Mouse (Mus musculus) ES-E14 (cell line): ENCODE results near the gene Itprid2. TPM values are rescaled to one million over a fixed set of nuclear protein-coding genes. Genes with fewer than 3 reads are reported as not detected.

Experiments used
- DNase-seq: peaks from one replicate; pipeline ENCODE4 v3.0.0-alpha.2; 2013; ENCODE audit warnings: low read depth, low spot score
- H3K27ac ChIP-seq: 2 replicates; pipeline ENCODE4 v1.5.1; 2012; ENCODE audit warnings: low read depth, mild to moderate bottlenecking, low read length, moderate library complexity, mixed read lengths; ENCODE audit not compliant: poor library complexity, insufficient read depth, severe bottlenecking
- H3K36me3 ChIP-seq: 2 replicates; pipeline ENCODE4 v1.6.1; 2012; ENCODE audit warnings: mild to moderate bottlenecking, low read length, moderate library complexity, mixed read lengths; ENCODE audit not compliant: control insufficient read depth, poor library complexity, insufficient read depth, severe bottlenecking
- H3K4me1 ChIP-seq, 2 experiments: fragments of 150-350 bp in 1 of 2; sonication (generic) in 1 of 2; 2 replicates each; pipeline ENCODE4 v1.6.1; 2012; ENCODE audit warnings: low read length in 2 of 2, mild to moderate bottlenecking in 1 of 2, mixed read lengths in 1 of 2; ENCODE audit not compliant: control insufficient read depth in 2 of 2, insufficient read depth in 2 of 2, poor library complexity in 1 of 2
- H3K4me3 ChIP-seq, 2 experiments: fragments of 150-350 bp in 1 of 2; sonication (generic) in 1 of 2; 2 replicates each; pipeline ENCODE4 v1.5.1; 2012; ENCODE audit warnings: low read length in 2 of 2, low read depth in 1 of 2, mild to moderate bottlenecking in 1 of 2, mixed read lengths in 1 of 2; ENCODE audit not compliant: insufficient read depth in 1 of 2, poor library complexity in 1 of 2, severe bottlenecking in 1 of 2
- H3K9ac ChIP-seq: 2 replicates; pipeline ENCODE4 v1.6.1; 2012; ENCODE audit warnings: low read depth, mild to moderate bottlenecking, low read length, mixed read lengths; ENCODE audit not compliant: poor library complexity, insufficient read depth, severe bottlenecking
- H3K9me3 ChIP-seq: fragments of 150-350 bp; sonication (generic); 2 replicates; pipeline ENCODE4 v1.6.1; 2012; ENCODE audit warnings: low read depth, mild to moderate bottlenecking, low read length; ENCODE audit not compliant: control insufficient read depth, insufficient read depth
- CHD2 ChIP-seq: IDR thresholded peaks from 2 replicates; pipeline ENCODE4 v1.6.1; 2014; ENCODE audit warnings: mild to moderate bottlenecking, low read depth, low read length, inconsistent platforms
- HCFC1 ChIP-seq: IDR thresholded peaks from 2 replicates; pipeline ENCODE4 v1.6.1; 2012; ENCODE audit warnings: low read length, inconsistent platforms, borderline replicate concordance; ENCODE audit not compliant: insufficient read depth
- MAFK ChIP-seq: IDR thresholded peaks from 2 replicates; pipeline ENCODE4 v1.6.1; 2014; ENCODE audit warnings: mild to moderate bottlenecking, low read depth, low read length, inconsistent platforms; ENCODE audit not compliant: insufficient read depth
- ZC3H11A ChIP-seq: IDR thresholded peaks from 2 replicates; pipeline ENCODE4 v1.6.1; 2012; ENCODE audit warnings: low read depth, mild to moderate bottlenecking, inconsistent platforms, low read length, borderline replicate concordance
- ZNF384 ChIP-seq: IDR thresholded peaks from 2 replicates; pipeline ENCODE4 v1.6.1; 2012; ENCODE audit warnings: low read depth, low read length, inconsistent platforms
- in situ Hi-C, 2 experiments: fragments of 600-800 bp; cut with MboI; formaldehyde crosslinking; loops; one replicate each; pipeline ENCODE4 v1.15.1; 2025; ENCODE audit warnings: low sequenced_read_pairs in 2 of 2, inconsistent platforms in 1 of 2; ENCODE audit not compliant: unreplicated experiment in 2 of 2
- total RNA-seq: library from RNA; depleted of rRNA; stranded (reverse); fragments of 300-350 nt; gene quantifications from 2 replicates; pipeline ENCODE4 v1.2.3, GENCODE M21; 2012

Itprid2 gene
- total RNA-seq, 1 experiment = 12.1 TPM

GRCm38 (mm10) chr2:79646237-79646688 lies 11.1 kb downstream of the Itprid2 start:
- Histone ChIP-seq H3K36me3 (peaks cover 6% of the 10 kb centered on the region; the same call in 1 of the 2 replicates), H3K9me3 (no peaks in the 10 kb centered on the region), H3K4me3 (no peak overlapping the region), H3K27ac (no peak overlapping the region), H3K9ac (no peak overlapping the region), H3K4me1 (0 out of 4 replicates have a peak, but pooled peaks cover 0 to 1% of the 10 kb centered on the region in 2 experiments)
- DNase-seq = peak; percentile 56
- TF ChIP-seq ZC3H11A = no peak
- TF ChIP-seq CHD2 = no peak
- in situ Hi-C loops = no loop called here

- TF ChIP-seq ZNF384 = no peak
- TF ChIP-seq ZC3H11A = no peak
- TF ChIP-seq CHD2 = no peak
- no peak for TF ChIP-seq HCFC1
- TF ChIP-seq MAFK = no peak
- no peak overlapping the region for H3K9ac ChIP-seq
- peaks cover 6% of the 10 kb centered on the region; the same call in 1 of the 2 replicates for H3K36me3 ChIP-seq
- no peak for DNase-seq
- no peaks in the 10 kb centered on the region for H3K9me3 ChIP-seq
- H3K27ac ChIP-seq = no peak overlapping the region
- no peak overlapping the region for H3K4me3 ChIP-seq
- 0 out of 4 replicates have a peak, but pooled peaks cover 0 to 1% of the 10 kb centered on the region in 2 experiments for H3K4me1 ChIP-seq
- in situ Hi-C loops = no loop called here
Measured at GRCm38 (mm10) chr2:79647094-79647493, 11.9 kb downstream of the Itprid2 start.

- in situ Hi-C loops = no loop called here
- 0 out of 4 replicates have a peak, but pooled peaks cover 0 to 1% of the 10 kb centered on the region in 2 experiments for H3K4me1 ChIP-seq
- H3K9ac ChIP-seq = no peak overlapping the region
- no peak overlapping the region for H3K4me3 ChIP-seq
- DNase-seq = no peak
- H3K9me3 ChIP-seq = no peaks in the 10 kb centered on the region
- H3K36me3 ChIP-seq = peaks cover 6% of the 10 kb centered on the region; the same call in 1 of the 2 replicates
- H3K27ac ChIP-seq = no peak overlapping the region
- no peak for TF ChIP-seq CHD2
- TF ChIP-seq MAFK = no peak
- TF ChIP-seq ZNF384 = no peak
- no peak for TF ChIP-seq ZC3H11A
- no peak for TF ChIP-seq HCFC1
Measured at GRCm38 (mm10) chr2:79647728-79648127, 12.6 kb downstream of the Itprid2 start.

GRCm38 (mm10) chr2:79651185-79651584 lies 16.0 kb downstream of the Itprid2 start:
- Histone ChIP-seq H3K4me3 (no peak overlapping the region), H3K4me1 (0 out of 4 replicates have a peak, but pooled peaks cover 0 to 1% of the 10 kb centered on the region in 2 experiments), H3K36me3 (no peaks in the 10 kb centered on the region), H3K9ac (no peak overlapping the region), H3K9me3 (no peaks in the 10 kb centered on the region), H3K27ac (no peak overlapping the region)
- DNase-seq = no peak
- in situ Hi-C loops = no loop called here
- no peak for TF ChIP-seq ZNF384
- no peak for TF ChIP-seq CHD2
- TF ChIP-seq HCFC1 = no peak
- no peak for TF ChIP-seq ZC3H11A
- no peak for TF ChIP-seq MAFK

GRCm38 (mm10) chr2:79651701-79652100 lies 16.5 kb downstream of the Itprid2 start:
- H3K4me1 ChIP-seq = no peaks in the 10 kb centered on the region
- DNase-seq = no peak
- in situ Hi-C loops = no loop called here
- no peak overlapping the region for H3K27ac ChIP-seq
- no peak overlapping the region for H3K9ac ChIP-seq
- H3K4me3 ChIP-seq = no peak overlapping the region
- no peaks in the 10 kb centered on the region for H3K36me3 ChIP-seq
- TF ChIP-seq CHD2 (no peak), HCFC1 (no peak), MAFK (no peak), ZNF384 (no peak), ZC3H11A (no peak)
- H3K9me3 ChIP-seq = no peaks in the 10 kb centered on the region
